Mouse (Mus musculus) hindbrain, embryonic 14.5 days (tissue): ENCODE results near the gene Dock1. TPM values are rescaled to one million over a fixed set of nuclear protein-coding genes. Genes with fewer than 3 reads are reported as not detected.

Source experiments
- ATAC-seq: fragments of 200-750 bp; cut with Nextera tagmentation; 2 replicates; pipeline ENCODE4 v1.8.0; 2017; ENCODE audit warnings: moderate number of reproducible peaks, mild to moderate bottlenecking, moderate TSS enrichment, moderate library complexity; ENCODE audit not compliant: low FRiP score
- DNase-seq: peaks from one replicate; pipeline ENCODE4 v3.0.0-alpha.2; 2015; ENCODE audit warnings: low spot score
- H3K27ac ChIP-seq: fragments of 300-500 bp; sonication (generic); 2 replicates; pipeline ENCODE4 v1.5.1; 2014; ENCODE audit warnings: mild to moderate bottlenecking, moderate library complexity
- H3K27me3 ChIP-seq: fragments of 300-500 bp; sonication (generic); 2 replicates; pipeline ENCODE4 v1.6.1; 2014; ENCODE audit warnings: mild to moderate bottlenecking, low read length, mixed read lengths; ENCODE audit not compliant: control insufficient read depth, insufficient read depth
- H3K36me3 ChIP-seq: fragments of 300-500 bp; sonication (generic); replicated peaks from 2 replicates; pipeline ENCODE4 v1.6.1; 2014; ENCODE audit not compliant: control insufficient read depth, insufficient read depth
- H3K4me1 ChIP-seq: fragments of 300-500 bp; sonication (generic); replicated peaks from 2 replicates; pipeline ENCODE4 v1.6.1; 2014; ENCODE audit warnings: antibody characterized with exemption, low read length, mixed read lengths; ENCODE audit not compliant: control insufficient read depth, insufficient read depth
- H3K4me2 ChIP-seq: fragments of 300-500 bp; sonication (generic); replicated peaks from 2 replicates; pipeline ENCODE4 v1.6.1; 2014; ENCODE audit warnings: mild to moderate bottlenecking, moderate library complexity
- H3K4me3 ChIP-seq: fragments of 300-500 bp; sonication (generic); replicated peaks from 2 replicates; pipeline ENCODE4 v1.5.1; 2014; ENCODE audit warnings: mild to moderate bottlenecking, low read length
- H3K9ac ChIP-seq: fragments of 300-500 bp; sonication (generic); 2 replicates; pipeline ENCODE4 v1.6.1; 2014
- H3K9me3 ChIP-seq: fragments of 300-500 bp; sonication (generic); 2 replicates; pipeline ENCODE4 v1.6.1; 2016; ENCODE audit warnings: low read length; ENCODE audit not compliant: control insufficient read depth
- WGBS: fragments of 180-500 bp; shearing (Covaris S2); extraction: QIAGEN DNeasy Blood & Tissue Kit; methylation state at CpG from one replicate; pipeline ENCODE4 v1.1.7; 2014; 5-methylcytosine and 5-hydroxymethylcytosine counted together
- polyA plus RNA-seq: library from polyadenylated mRNA; unstranded; fragments of >200 nt; fragmentation: Nextera tagmentation; extraction: Ambion mirVana; gene quantifications from 2 replicates; pipeline ENCODE4 v1.2.1, GENCODE M21; 2014

The Dock1 gene
- polyA plus RNA-seq, 1 experiment from 2014 or later = 9.9 TPM

DNA sequence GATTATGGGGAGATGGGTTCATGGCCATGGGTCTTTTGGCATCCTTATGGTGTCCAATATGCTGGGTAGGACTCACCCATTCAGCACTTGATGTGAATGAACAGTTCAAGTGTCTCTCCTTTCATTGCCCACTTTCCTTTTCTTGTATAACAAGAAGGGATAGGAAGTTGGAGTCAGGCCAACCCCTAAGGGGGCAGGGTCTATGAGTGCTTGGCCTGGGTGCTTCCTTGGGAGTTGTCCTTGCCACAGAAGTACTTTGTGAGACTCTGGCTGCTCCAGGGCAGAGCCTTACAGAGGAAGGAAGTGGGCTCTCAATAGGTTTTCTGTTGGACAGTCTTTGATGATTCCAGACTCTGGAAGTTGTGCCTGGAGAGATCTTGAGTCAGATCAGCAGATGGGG is 58.9 kb downstream of the Dock1 start:
- H3K4me3 ChIP-seq = no peak overlapping the region
- no peak overlapping the region for H3K9ac ChIP-seq
- H3K27me3 ChIP-seq = no peaks in the 10 kb centered on the region
- no peaks in the 10 kb centered on the region for H3K36me3 ChIP-seq
- no peaks in the 10 kb centered on the region for H3K9me3 ChIP-seq
- H3K4me1 ChIP-seq = peaks cover 18% of the 10 kb centered on the region
- H3K27ac ChIP-seq = no peak overlapping the region
- DNase-seq (no peak), ATAC-seq (no peak)
- H3K4me2 ChIP-seq = no peak overlapping the region

DNA sequence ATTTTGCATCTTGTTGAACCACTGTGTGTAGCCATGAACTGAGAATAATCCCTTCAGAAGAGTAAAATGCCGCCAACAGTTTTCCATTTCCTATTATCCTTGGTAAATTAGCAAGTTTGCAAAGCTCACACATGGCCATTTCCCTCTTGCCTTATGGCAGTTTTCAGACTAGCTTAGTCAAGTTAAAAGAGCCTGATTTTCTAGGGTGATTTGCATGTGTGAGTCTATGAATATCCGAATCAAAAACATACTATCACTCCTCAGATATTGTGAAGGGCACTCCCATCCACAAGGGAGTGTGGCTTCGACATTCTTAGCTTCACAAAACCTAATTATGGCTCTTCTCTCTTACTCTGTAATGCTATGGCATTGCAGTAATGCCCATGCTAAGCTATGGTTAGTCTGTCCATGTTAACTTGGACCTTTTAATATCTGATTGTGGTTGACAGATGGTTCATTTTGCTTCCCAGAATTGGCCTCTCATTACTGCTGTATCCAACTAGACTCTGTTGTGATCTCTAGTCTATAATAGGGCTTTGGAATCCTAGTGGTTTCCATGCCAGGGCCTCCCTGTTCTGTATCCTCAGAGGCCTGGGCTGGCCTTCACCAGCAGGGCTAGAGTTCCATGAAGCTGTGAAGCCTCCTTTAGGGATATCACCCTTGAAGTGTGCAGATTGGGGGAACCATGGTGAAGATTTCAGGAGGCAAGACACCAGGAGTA is 60.1 kb downstream of the Dock1 start:
- H3K27me3 ChIP-seq = no peaks in the 10 kb centered on the region
- no peak overlapping the region for H3K27ac ChIP-seq
- no peak overlapping the region for H3K4me2 ChIP-seq
- H3K9ac ChIP-seq = no peak overlapping the region
- DNase-seq (no peak), ATAC-seq (no peak)
- 94% methylated on average over 3 of the region's 3 CpGs for WGBS
- H3K36me3 ChIP-seq = no peaks in the 10 kb centered on the region
- H3K9me3 ChIP-seq = no peaks in the 10 kb centered on the region
- no peak overlapping the region for H3K4me3 ChIP-seq
- peaks cover 6% of the 10 kb centered on the region; the same call in 1 of the 2 replicates for H3K4me1 ChIP-seq

DNA sequence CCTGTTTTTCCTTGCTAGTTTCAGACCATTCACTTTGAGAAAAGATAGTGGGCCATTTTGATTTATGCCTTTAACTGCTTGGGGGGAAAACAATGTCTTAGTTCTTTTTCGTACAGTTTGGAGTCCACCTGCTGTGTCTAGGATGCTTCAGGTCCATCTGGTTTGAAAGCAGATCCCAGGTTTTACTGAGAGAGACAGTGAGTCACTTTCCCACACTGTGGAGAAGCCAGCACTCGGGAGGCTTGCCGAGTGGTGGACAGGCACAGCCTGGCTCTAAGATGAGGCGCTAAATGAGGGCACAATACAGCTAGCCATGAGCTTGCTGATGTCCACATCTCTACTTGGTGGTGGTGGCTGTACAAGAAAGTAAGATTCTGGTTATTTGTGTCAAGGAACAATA is 76.6 kb downstream of the Dock1 start:
- Histone ChIP-seq H3K4me3 (no peak overlapping the region), H3K4me1 (no peaks in the 10 kb centered on the region), H3K9me3 (no peaks in the 10 kb centered on the region), H3K36me3 (no peaks in the 10 kb centered on the region), H3K9ac (no peak overlapping the region), H3K27me3 (no peaks in the 10 kb centered on the region), H3K27ac (no peak overlapping the region), H3K4me2 (no peak overlapping the region)
- DNase-seq (no peak), ATAC-seq (no peak)
- 93% methylated on average over 4 of the region's 4 CpGs for WGBS

DNA sequence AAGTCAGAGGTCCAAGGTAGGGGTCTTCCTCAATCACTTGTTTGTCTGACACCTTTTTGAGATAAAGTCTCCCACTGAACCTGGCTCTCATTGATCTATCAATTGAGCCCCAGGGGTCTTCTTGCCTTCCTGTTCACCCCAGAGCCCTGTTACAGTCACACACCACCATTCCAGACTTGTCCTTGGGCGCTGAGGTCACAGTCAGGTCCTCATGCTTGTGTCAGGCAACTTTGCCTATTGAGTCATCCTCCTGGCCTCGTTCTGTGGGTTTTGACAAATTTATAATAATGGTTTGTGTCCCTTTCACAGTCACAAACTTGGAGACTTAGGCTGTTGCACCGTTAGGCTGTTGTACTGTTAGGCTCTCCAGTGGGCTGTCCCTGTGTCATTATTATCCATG is 77.9 kb downstream of the Dock1 start:
- Histone ChIP-seq H3K4me1 (no peaks in the 10 kb centered on the region), H3K36me3 (no peaks in the 10 kb centered on the region), H3K27ac (no peak overlapping the region), H3K4me3 (no peak overlapping the region), H3K9me3 (no peaks in the 10 kb centered on the region), H3K9ac (no peak overlapping the region), H3K27me3 (no peaks in the 10 kb centered on the region), H3K4me2 (no peak overlapping the region)
- WGBS = 92% methylated on average over 3 of the region's 3 CpGs
- DNase-seq = no peak
- no peak for ATAC-seq

DNA sequence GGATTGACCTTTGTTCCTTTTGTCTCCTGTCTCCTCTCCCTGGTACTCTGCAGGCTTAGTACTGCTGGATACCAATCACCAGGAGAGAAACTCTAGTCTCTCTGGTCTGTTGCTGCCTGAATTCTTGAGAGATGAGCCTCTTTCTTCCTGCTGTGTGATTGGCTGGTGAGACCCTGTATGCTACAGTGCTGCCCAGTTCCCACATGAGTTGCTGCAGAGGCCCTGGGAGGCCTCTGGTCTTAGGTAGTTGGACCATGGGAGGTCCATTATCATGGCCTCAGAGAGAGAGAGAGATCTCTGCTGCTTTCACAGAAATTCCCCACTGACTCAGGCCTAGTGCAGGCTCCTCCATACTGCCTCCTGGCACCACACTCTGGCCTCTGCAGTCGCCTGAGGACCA is 79.2 kb downstream of the Dock1 start:
- Histone ChIP-seq H3K4me2 (no peak overlapping the region), H3K9ac (no peak overlapping the region), H3K36me3 (no peaks in the 10 kb centered on the region), H3K27me3 (no peaks in the 10 kb centered on the region), H3K4me1 (no peaks in the 10 kb centered on the region), H3K9me3 (no peaks in the 10 kb centered on the region), H3K27ac (no peak overlapping the region), H3K4me3 (no peak overlapping the region)
- WGBS = 93% methylated on average over 1 of the region's 1 CpGs
- no peak for DNase-seq
- ATAC-seq = no peak

DNA sequence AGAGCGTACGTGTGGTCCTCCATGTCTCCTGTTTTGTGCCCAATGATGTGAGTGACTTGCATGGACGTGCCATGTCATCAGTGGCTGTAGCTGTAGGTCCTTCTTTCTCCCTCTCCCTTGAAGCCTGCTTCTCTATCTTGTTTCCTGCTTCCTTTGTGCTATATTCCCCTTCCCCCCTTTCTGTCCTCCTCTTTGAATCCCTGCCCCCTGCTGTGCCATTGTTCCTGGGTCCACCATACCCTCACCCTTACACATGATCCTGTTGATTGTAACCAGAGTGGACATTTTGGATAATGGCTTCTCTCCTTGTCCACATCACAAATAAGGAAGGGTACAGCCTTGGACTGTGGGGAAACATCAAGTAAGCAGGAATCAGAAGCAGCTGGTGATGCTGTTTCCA is 81.0 kb downstream of the Dock1 start:
- H3K9me3 ChIP-seq = no peaks in the 10 kb centered on the region
- H3K9ac ChIP-seq = no peak overlapping the region
- DNase-seq (no peak), ATAC-seq (no peak)
- no peaks in the 10 kb centered on the region for H3K27me3 ChIP-seq
- H3K36me3 ChIP-seq = no peaks in the 10 kb centered on the region
- H3K4me2 ChIP-seq = no peak overlapping the region
- H3K4me1 ChIP-seq = no peaks in the 10 kb centered on the region
- WGBS = 76% methylated on average over 3 of the region's 3 CpGs
- no peak overlapping the region for H3K4me3 ChIP-seq
- H3K27ac ChIP-seq = no peak overlapping the region

DNA sequence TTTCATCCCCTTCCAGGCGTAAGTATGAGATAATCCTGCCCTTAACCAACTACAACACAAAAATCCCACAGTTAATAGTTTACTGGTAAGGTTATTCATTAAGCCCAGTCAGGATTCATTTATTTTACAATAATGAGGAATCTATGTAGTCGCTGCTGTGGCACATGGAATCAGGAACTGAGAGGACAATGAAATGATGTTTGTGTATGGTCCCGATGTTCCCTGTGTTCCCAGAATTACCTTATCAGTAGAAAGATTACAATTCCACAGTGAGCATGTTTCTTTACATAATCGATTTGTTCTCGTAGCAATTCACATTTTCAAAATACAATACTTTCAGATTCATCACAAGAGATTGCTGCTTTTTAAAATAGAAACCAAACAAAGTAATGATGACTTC is 83.0 kb downstream of the Dock1 start:
- DNase-seq (no peak), ATAC-seq (no peak)
- Histone ChIP-seq H3K27me3 (no peaks in the 10 kb centered on the region), H3K9ac (no peak overlapping the region), H3K4me2 (no peak overlapping the region), H3K9me3 (no peaks in the 10 kb centered on the region), H3K4me1 (no peaks in the 10 kb centered on the region), H3K27ac (no peak overlapping the region), H3K36me3 (no peaks in the 10 kb centered on the region), H3K4me3 (no peak overlapping the region)
- WGBS = 58% methylated on average over 5 of the region's 5 CpGs

DNA sequence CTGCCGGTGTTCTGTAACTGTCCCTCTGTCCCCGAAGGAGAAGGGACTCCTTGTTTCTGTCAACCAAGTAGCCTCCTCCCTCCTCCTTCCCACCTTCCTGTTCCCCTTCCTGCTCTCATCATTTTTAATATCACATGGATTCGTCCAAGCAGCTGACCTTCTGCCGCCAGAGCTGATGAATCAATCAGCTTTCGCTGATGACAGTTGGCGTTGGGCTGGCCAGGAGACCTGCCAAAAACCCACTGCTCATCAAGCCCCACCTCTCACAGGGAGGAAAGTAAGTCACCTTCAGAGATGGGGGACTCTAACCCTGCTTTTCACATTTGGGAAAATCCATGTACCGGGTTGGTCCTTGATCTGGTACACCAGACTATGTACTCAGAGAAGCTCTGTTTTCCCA is 87.2 kb downstream of the Dock1 start:
- Histone ChIP-seq H3K27ac (no peak overlapping the region), H3K4me1 (no peaks in the 10 kb centered on the region), H3K4me2 (no peak overlapping the region), H3K27me3 (no peaks in the 10 kb centered on the region), H3K36me3 (no peaks in the 10 kb centered on the region), H3K4me3 (no peak overlapping the region), H3K9me3 (no peaks in the 10 kb centered on the region), H3K9ac (no peak overlapping the region)
- DNase-seq (no peak), ATAC-seq (no peak)
- WGBS = 91% methylated on average over 7 of the region's 7 CpGs

DNA sequence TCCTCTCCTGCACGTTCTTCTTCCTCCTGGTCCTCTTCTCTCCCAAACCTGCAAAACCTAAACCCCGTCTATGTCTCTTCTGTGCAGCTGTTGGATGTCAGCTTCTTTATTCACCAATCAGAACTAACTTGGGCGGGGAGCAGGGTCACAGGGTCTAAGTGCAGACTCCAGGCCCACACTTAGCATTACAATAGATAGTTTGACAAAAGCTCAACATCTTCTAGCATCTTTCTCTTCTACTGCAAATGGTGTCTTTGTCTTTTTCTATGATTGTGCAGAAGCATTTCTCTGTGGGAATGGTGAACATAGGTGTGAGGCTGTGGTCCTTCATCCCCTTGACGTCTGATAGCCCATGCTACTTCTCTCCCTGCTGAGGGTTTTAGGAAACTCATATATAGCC is 91.3 kb downstream of the Dock1 start:
- Histone ChIP-seq H3K27ac (no peak overlapping the region), H3K4me1 (no peaks in the 10 kb centered on the region), H3K9me3 (no peaks in the 10 kb centered on the region), H3K4me3 (no peak overlapping the region), H3K4me2 (no peak overlapping the region), H3K27me3 (no peaks in the 10 kb centered on the region), H3K36me3 (no peaks in the 10 kb centered on the region), H3K9ac (no peak overlapping the region)
- DNase-seq = no peak
- ATAC-seq = no peak
- 40% methylated on average over 4 of the region's 4 CpGs for WGBS

DNA sequence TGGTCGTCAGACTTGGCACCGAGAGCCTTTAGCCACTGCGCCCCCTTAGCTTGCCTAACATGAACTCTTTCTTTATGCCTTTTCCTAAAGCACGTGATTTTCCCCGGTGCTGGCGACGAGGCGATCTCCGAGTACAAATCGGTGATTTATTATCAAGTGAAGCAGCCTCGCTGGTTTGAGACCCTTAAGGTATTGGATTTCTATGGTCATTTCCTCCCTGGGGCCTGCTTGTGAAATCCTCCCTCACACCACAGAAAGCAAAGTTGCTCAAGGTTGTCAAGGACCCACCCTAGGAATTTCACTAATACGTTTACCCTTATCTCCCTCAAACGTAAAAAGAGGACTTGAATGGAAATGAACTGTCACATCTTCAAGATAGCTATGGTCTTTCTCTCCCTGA is 94.7 kb downstream of the Dock1 start:
- Histone ChIP-seq H3K27ac (no peak overlapping the region), H3K9me3 (no peaks in the 10 kb centered on the region), H3K27me3 (no peaks in the 10 kb centered on the region), H3K4me1 (no peaks in the 10 kb centered on the region), H3K4me3 (no peak overlapping the region), H3K36me3 (no peaks in the 10 kb centered on the region), H3K9ac (no peak overlapping the region), H3K4me2 (no peak overlapping the region)
- ATAC-seq = no peak
- WGBS = 72% methylated on average over 13 of the region's 13 CpGs
- DNase-seq = no peak
